Comparison of ENCODE assay signal across 19 mouse cellular contexts in genomic region chr12:44726767-44727166, GRCm38 (mm10).
DNase-seq lines count a peak whose midpoint lies in the region; ATAC-seq and TF ChIP-seq lines count a peak whose summit lies in the region.
"Had no signal": no experiment of that assay in that cellular context is flagged by ENCODE, and none has a peak within 500 bp of the region (broad histone marks: within the 10 kb centered on the region; RNA-seq: fewer than 3 reads in every experiment).

No protein-coding gene starts in this region.

- H3K4me2 ChIP-seq in embryonic facial prominence, embryonic 14.5 days (ENCODE audit: low read depth, low read length), result no peak overlapping the region
- no peak overlapping the region for H3K4me2 ChIP-seq in kidney, postnatal 0 days (ENCODE audit: low read length)
- H3K4me2 ChIP-seq in midbrain, embryonic 14.5 days (ENCODE audit: low read length), result no peak overlapping the region
- H3K4me2 ChIP-seq in midbrain, embryonic 13.5 days (replicated peaks), result no peak overlapping the region
- H3K4me2 ChIP-seq: embryonic facial prominence, embryonic 15.5 days; heart, embryonic 12.5 days; limb, embryonic 13.5 days; stomach, embryonic 15.5 days had no signal

- no peak overlapping the region for H3K9ac ChIP-seq in embryonic facial prominence, embryonic 14.5 days (ENCODE audit: low read depth, low read length)
- no peak overlapping the region for H3K9ac ChIP-seq in kidney, postnatal 0 days (ENCODE audit: low read depth, low read length)
- no peak overlapping the region for H3K9ac ChIP-seq in midbrain, embryonic 14.5 days (replicated peaks; ENCODE audit: low read length)
- no peak overlapping the region for H3K9ac ChIP-seq in midbrain, embryonic 13.5 days (replicated peaks)
- H3K9ac ChIP-seq: embryonic facial prominence, embryonic 15.5 days; heart, embryonic 12.5 days; limb, embryonic 13.5 days; stomach, embryonic 15.5 days had no signal

- 82% methylated on average over 2 of the region's 2 CpGs for WGBS in embryonic facial prominence, embryonic 14.5 days
- 83% methylated on average over 2 of the region's 2 CpGs for WGBS in embryonic facial prominence, embryonic 10.5 days
- WGBS in kidney, postnatal 0 days, result 86% methylated on average over 2 of the region's 2 CpGs
- WGBS in midbrain, embryonic 14.5 days, result 92% methylated on average over 2 of the region's 2 CpGs
- 87% methylated on average over 2 of the region's 2 CpGs for WGBS in midbrain, embryonic 13.5 days

- H3K27me3 ChIP-seq in embryonic facial prominence, embryonic 14.5 days (replicated peaks; ENCODE audit: control insufficient read depth, insufficient read depth, low read length), result no peaks in the 10 kb centered on the region
- H3K27me3 ChIP-seq in embryonic facial prominence, embryonic 10.5 days (replicated peaks; ENCODE audit: low read depth, poor library complexity, severe bottlenecking), result no peaks in the 10 kb centered on the region
- H3K27me3 ChIP-seq in kidney, postnatal 0 days (ENCODE audit: insufficient read depth, low read length), result no peaks in the 10 kb centered on the region
- no peaks in the 10 kb centered on the region for H3K27me3 ChIP-seq in midbrain, embryonic 14.5 days (ENCODE audit: control insufficient read depth, insufficient read depth, low read length)
- no peaks in the 10 kb centered on the region for H3K27me3 ChIP-seq in midbrain, embryonic 13.5 days
- H3K27me3 ChIP-seq: embryonic facial prominence, embryonic 15.5 days; heart, embryonic 12.5 days; limb, embryonic 13.5 days; stomach, embryonic 15.5 days had no signal

- DNase-seq in embryonic facial prominence, embryonic 14.5 days (ENCODE audit: low spot score), result peak; percentile 5
- DNase-seq in embryonic facial prominence, embryonic 10.5 days (ENCODE audit: low spot score), result no peak
- DNase-seq in kidney, postnatal 0 days (ENCODE audit: low spot score), result no peak
- no peak for DNase-seq in kidney, postnatal 36 days
- DNase-seq in midbrain, embryonic 14.5 days, result peak; percentile 42
- peak; percentile 2 for DNase-seq in brain, embryonic 18.5 days (ENCODE audit: low read depth, low spot score)
- no peak for DNase-seq in spleen, adult 12 weeks (ENCODE audit: low spot score)
- DNase-seq: adrenal gland, adult 8-10 months; gastrocnemius, postnatal 14 days; kidney, adult 8-10 months; lung, adult 18-20 months; thymus, postnatal 36 days had no signal

- TF ChIP-seq CTCF in kidney, postnatal 0 days (IDR thresholded peaks at IDR 0.05; ENCODE audit: low read depth), result peak; percentile 41; the same call in 1 of the 2 replicates

- no peaks in the 10 kb centered on the region for H3K4me1 ChIP-seq in embryonic facial prominence, embryonic 14.5 days (ENCODE audit: control insufficient read depth, insufficient read depth, low read length)
- H3K4me1 ChIP-seq in embryonic facial prominence, embryonic 10.5 days, result no peaks in the 10 kb centered on the region
- no peaks in the 10 kb centered on the region for H3K4me1 ChIP-seq in kidney, postnatal 0 days (replicated peaks; ENCODE audit: insufficient read depth, low read length)
- no peaks in the 10 kb centered on the region for H3K4me1 ChIP-seq in midbrain, embryonic 14.5 days (ENCODE audit: control insufficient read depth, insufficient read depth, low read length)
- H3K4me1 ChIP-seq in midbrain, embryonic 13.5 days (replicated peaks), result no peaks in the 10 kb centered on the region
- H3K4me1 ChIP-seq: embryonic facial prominence, embryonic 15.5 days; heart, embryonic 12.5 days; limb, embryonic 13.5 days; stomach, embryonic 15.5 days had no signal

- no peak overlapping the region for H3K4me3 ChIP-seq in embryonic facial prominence, embryonic 14.5 days (ENCODE audit: low read depth, low read length)
- no peak overlapping the region for H3K4me3 ChIP-seq in embryonic facial prominence, embryonic 10.5 days
- H3K4me3 ChIP-seq in kidney, postnatal 0 days (replicated peaks; ENCODE audit: low read depth, low read length), result no peak overlapping the region
- H3K4me3 ChIP-seq in midbrain, embryonic 14.5 days (replicated peaks; ENCODE audit: low read depth, low read length), result no peak overlapping the region
- H3K4me3 ChIP-seq in midbrain, embryonic 13.5 days (replicated peaks), result no peak overlapping the region
- H3K4me3 ChIP-seq: embryonic facial prominence, embryonic 15.5 days; heart, embryonic 12.5 days; limb, embryonic 13.5 days; myocyte; stomach, embryonic 15.5 days had no signal

- no peak overlapping the region for H3K27ac ChIP-seq in embryonic facial prominence, embryonic 14.5 days (replicated peaks; ENCODE audit: low read depth, low read length)
- no peak overlapping the region for H3K27ac ChIP-seq in embryonic facial prominence, embryonic 10.5 days (replicated peaks)
- H3K27ac ChIP-seq in kidney, postnatal 0 days, result no peak overlapping the region
- no peak overlapping the region for H3K27ac ChIP-seq in midbrain, embryonic 14.5 days (replicated peaks; ENCODE audit: low read depth, low read length)
- no peak overlapping the region for H3K27ac ChIP-seq in midbrain, embryonic 13.5 days
- H3K27ac ChIP-seq: embryonic facial prominence, embryonic 15.5 days; limb, embryonic 13.5 days; stomach, embryonic 15.5 days had no signal

- H3K36me3 ChIP-seq in embryonic facial prominence, embryonic 14.5 days (ENCODE audit: control insufficient read depth, insufficient read depth, low read length), result no peaks in the 10 kb centered on the region
- no peaks in the 10 kb centered on the region for H3K36me3 ChIP-seq in embryonic facial prominence, embryonic 10.5 days (replicated peaks)
- no peaks in the 10 kb centered on the region for H3K36me3 ChIP-seq in kidney, postnatal 0 days (ENCODE audit: insufficient read depth, low read length)
- no peaks in the 10 kb centered on the region for H3K36me3 ChIP-seq in midbrain, embryonic 14.5 days (ENCODE audit: control insufficient read depth, insufficient read depth, low read length)
- H3K36me3 ChIP-seq in midbrain, embryonic 13.5 days, result no peaks in the 10 kb centered on the region
- H3K36me3 ChIP-seq: embryonic facial prominence, embryonic 15.5 days; heart, embryonic 12.5 days; limb, embryonic 13.5 days; stomach, embryonic 15.5 days had no signal

- no peak for ATAC-seq in embryonic facial prominence, embryonic 14.5 days (ENCODE audit: low read depth)
- ATAC-seq in kidney, postnatal 0 days (replicated peaks; ENCODE audit: low FRiP score, low read depth), result no peak
- ATAC-seq in midbrain, embryonic 14.5 days (ENCODE audit: low FRiP score, low TSS enrichment), result no peak
- no peak for ATAC-seq in midbrain, embryonic 13.5 days
- ATAC-seq: forebrain, embryonic 16.5 days had no signal

- H3K9me3 ChIP-seq in embryonic facial prominence, embryonic 14.5 days (ENCODE audit: control insufficient read depth, low read length), result no peaks in the 10 kb centered on the region
- no peaks in the 10 kb centered on the region for H3K9me3 ChIP-seq in embryonic facial prominence, embryonic 10.5 days
- no peaks in the 10 kb centered on the region for H3K9me3 ChIP-seq in kidney, postnatal 0 days (replicated peaks; ENCODE audit: low read length)
- no peaks in the 10 kb centered on the region for H3K9me3 ChIP-seq in midbrain, embryonic 14.5 days (ENCODE audit: control insufficient read depth, low read length)
- H3K9me3 ChIP-seq in midbrain, embryonic 13.5 days, result no peaks in the 10 kb centered on the region
- H3K9me3 ChIP-seq: embryonic facial prominence, embryonic 15.5 days; heart, embryonic 12.5 days; limb, embryonic 13.5 days; stomach, embryonic 15.5 days had no signal

Comparison
In these comparisons a context has a peak if more than half of its experiments do, and no peak if none do; other contexts are left out.
1. DNase-seq: peak in embryonic facial prominence, embryonic 14.5 days (single experiment), midbrain, embryonic 14.5 days (single experiment) and brain, embryonic 18.5 days (single experiment); none in embryonic facial prominence, embryonic 10.5 days (single experiment), kidney, postnatal 0 days (single experiment), kidney, postnatal 36 days (0 of 2) and spleen, adult 12 weeks (single experiment).